Mouse (Mus musculus) splenic B cell, adult 2 months (primary cell): ENCODE measurements around the gene Creb3l1.

Source experiments
- DNase-seq: peaks from one replicate; pipeline ENCODE4 v3.0.0-alpha.2; 2011; ENCODE audit warnings: low read depth, low spot score
- H3K27me3 ChIP-seq: 2 replicates; pipeline ENCODE4 v1.6.1; 2012; ENCODE audit warnings: mild to moderate bottlenecking, low read length, moderate library complexity, mixed read lengths; ENCODE audit not compliant: control insufficient read depth, poor library complexity, insufficient read depth, severe bottlenecking
- H3K36me3 ChIP-seq: 2 replicates; pipeline ENCODE4 v1.6.1; 2012; ENCODE audit warnings: mild to moderate bottlenecking, low read length, moderate library complexity, mixed read lengths; ENCODE audit not compliant: control insufficient read depth, poor library complexity, insufficient read depth, severe bottlenecking

Gene Creb3l1

DNA sequence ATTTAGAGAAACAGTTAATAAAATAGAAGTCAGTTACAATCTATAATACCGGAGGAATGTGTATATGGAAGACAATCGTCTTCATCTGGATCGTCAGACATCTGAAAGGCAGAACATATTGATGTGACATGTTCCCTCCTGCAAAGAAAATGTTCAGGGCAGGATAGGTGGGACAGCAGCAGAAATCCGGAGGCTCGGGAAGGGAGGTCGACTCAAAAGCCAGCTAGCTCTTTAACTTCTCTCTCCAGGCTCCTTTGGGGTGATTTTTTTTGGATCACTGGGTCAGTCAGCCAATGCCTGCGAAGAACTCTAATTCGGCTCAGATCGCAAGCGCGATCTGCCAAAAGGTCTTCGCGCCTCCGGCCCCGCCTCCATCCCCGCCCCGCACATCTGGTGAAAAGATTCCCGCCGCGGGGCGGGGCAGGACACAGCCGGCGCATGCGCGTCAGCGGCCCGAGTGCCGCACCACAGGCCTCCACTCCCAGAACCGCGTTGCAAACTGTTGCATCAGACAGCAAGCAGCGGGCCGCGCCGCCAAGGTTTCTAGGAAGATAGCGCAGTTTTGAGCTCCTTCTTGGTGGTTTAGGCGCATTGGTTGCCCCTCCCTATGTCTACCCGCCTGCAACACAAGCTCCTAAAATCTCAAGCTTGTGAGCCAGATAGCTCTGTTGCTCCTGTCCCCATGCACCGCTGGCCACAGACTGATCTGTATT is 31.0 kb upstream of the Creb3l1 start:
- Histone ChIP-seq H3K27me3 (peaks cover 2% of the 10 kb centered on the region; the same call in 1 of the 2 replicates), H3K36me3 (no peaks in the 10 kb centered on the region)
- DNase-seq, result peak; percentile 80

DNA sequence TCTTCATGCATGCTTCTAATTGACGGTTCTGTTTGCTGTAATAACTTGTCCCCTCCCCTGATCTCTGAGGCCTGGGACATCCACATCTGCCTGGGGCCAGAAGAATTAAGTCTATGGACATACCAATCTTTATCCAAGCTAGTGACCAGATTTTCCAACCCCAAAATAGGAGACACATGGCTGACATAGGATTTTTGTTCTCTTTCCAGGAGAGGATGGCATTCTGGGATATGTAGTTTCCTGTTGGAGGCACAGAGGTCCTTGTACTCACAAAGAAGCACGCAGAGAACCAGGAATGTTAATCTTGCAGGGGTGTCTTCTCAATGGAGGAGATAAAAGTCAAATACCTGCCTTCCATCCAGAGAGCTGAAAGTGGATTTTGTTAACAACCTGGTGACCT is 28.5 kb upstream of the Creb3l1 start:
- H3K27me3 ChIP-seq, result 0 out of 2 replicates have a peak, but pooled peaks cover 2% of the 10 kb centered on the region
- DNase-seq, result no peak
- H3K36me3 ChIP-seq, result no peaks in the 10 kb centered on the region

DNA sequence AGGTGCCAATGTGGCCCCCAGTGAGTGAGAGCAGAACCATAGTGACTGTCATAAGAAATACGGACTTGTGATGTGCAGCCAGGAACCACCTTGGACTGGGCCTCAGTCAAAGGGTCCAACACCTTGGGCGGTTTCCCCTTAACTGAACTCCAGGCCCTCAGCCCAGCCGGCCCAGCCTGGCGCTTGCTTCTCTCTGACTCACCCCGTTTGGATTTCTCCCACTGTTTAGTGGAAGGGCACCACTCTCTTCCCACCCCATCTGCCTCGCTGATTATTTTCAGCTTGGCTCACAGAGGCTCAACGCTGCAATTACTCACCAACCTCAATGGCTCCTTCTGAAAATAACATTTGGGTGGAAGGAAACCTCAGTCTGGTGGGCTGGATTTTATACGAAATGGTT is 27.9 kb upstream of the Creb3l1 start:
- no peaks in the 10 kb centered on the region for H3K36me3 ChIP-seq
- no peak for DNase-seq
- H3K27me3 ChIP-seq, result 0 out of 2 replicates have a peak, but pooled peaks cover 2% of the 10 kb centered on the region

DNA sequence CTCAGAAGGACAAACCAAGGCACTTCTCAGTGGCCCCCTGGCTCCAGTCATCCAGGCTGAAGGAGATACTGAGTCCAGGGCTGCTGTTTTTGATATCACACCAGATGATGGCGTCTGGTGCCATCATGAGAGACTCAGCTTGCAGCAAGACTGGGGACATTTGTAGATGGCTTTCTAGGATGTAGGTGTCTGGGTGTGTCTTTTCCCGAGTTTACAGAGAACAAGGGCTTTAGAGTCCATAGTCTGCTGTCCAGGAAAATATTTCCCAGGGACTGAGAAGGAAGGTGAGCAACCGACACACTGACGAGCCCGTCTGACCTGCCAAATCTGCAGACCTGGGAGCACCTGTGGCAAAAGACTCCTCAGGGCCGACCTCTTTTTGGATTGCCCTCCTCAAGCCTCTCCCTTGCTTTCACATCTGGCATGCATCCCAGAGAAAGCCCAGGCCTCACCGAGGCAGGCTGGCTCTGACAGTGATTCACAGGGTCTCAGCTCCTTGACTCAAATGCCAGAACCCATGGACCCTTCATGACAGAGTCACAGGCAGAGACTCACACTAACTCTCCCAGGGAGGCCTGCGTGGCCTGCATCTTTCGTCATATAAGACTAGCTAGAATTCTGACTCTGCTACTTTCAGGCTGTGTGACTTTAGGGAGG is 23.9 kb upstream of the Creb3l1 start:
- DNase-seq, result no peak
- Histone ChIP-seq H3K36me3 (no peaks in the 10 kb centered on the region), H3K27me3 (no peaks in the 10 kb centered on the region)

DNA sequence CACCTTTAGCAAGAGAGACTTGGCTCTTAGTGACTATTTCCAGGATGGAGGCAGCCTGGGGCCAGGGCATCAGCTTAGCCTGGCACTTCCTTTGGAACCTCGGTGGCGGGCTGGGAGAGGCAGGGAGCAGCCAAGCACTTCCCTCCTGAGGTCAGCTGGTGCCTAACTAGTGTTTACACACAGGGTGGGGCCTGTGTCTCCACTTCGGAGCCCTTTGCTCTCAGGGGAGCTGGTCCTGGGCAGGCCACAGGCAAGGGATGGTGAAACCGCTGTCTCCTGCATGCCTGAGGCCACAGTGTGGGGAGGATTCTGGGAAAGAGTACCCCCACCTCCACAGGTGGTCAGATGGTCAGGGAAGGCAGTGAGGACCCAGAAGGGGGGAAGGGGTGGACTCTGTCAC is 23.3 kb upstream of the Creb3l1 start:
- DNase-seq, result no peak
- H3K27me3 ChIP-seq, result no peaks in the 10 kb centered on the region
- H3K36me3 ChIP-seq, result no peaks in the 10 kb centered on the region

DNA sequence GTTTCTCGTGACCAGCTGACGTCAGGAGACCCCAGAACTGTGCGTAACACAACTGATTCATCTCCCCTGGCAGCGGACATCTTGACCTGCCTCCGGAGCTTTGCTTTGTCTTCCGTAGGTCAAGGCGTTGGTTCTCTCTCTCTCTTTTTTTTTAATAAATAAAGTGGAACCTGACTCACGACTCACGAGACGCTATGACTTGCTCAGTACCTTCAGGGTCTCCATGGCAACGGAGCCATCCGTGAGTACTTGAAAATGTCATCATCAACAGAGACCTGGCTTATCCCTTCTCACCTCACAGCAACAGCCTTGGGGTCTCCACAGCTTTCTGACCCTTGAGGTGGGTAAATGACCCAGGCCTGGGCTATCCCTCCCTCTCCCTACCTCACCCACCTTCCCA is 19.0 kb upstream of the Creb3l1 start:
- DNase-seq, result no peak
- Histone ChIP-seq H3K27me3 (no peaks in the 10 kb centered on the region), H3K36me3 (no peaks in the 10 kb centered on the region)

DNA sequence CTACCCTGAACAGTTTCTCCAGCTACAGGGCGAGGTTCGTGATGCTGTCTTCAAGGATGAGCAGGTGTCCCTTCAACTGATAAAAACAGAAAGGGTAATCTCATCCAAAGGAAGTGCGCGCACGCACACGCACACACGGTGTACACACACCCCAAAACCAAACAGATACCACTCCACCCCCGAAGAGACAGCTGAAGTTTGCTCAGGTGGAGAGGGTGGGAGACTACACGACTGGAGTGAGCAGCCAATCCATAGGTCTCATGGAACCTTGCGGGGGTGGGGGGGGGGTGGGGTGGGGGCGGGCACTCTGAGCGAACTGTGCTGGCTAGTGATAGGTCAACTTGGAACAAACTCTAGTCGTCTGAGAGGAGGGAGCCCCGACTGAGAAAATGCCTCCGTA is 17.2 kb upstream of the Creb3l1 start:
- H3K27me3 ChIP-seq, result no peaks in the 10 kb centered on the region
- H3K36me3 ChIP-seq, result no peaks in the 10 kb centered on the region
- DNase-seq, result no peak

DNA sequence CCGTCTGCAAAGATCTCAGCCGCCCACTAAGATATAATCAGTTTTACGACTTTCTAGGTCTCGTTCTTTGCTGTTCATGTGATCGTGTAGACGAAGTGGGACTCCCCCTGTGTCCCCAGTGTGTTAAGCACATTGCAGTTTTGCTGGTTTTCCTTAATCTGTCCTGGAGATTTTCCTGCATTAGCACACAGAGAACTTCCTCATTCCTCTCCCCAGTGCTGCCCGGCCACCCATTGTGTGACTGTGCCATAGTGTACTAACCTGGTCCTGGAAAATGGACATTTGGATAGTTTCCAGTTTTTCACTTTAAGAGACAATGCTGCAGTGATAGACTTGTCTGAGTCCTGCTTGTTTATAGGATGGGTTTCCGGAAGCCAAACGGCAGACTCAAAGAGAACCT is 10.0 kb upstream of the Creb3l1 start:
- H3K36me3 ChIP-seq, result no peaks in the 10 kb centered on the region
- no peaks in the 10 kb centered on the region for H3K27me3 ChIP-seq
- DNase-seq, result no peak

DNA sequence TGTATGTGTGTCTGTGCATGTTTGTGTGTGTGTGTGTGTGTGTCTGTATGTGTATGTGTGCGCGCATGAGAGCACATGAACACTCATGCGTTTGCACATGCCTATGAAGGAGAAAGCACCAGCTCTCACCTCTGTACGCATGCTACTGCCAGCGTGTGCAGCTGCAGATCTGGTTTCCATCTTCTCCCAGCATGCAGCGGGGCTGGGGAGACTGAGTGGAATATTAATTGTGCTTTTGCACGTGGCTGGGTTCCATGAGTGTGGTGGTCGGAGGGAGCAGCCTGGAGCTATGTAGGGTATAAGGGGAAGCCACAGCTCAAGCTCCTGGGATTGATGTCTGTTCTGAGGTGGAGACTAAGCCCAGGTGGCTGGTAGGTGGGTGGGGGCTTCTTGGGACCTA is 6.3 kb upstream of the Creb3l1 start:
- Histone ChIP-seq H3K27me3 (no peaks in the 10 kb centered on the region), H3K36me3 (no peaks in the 10 kb centered on the region)
- DNase-seq, result no peak

DNA sequence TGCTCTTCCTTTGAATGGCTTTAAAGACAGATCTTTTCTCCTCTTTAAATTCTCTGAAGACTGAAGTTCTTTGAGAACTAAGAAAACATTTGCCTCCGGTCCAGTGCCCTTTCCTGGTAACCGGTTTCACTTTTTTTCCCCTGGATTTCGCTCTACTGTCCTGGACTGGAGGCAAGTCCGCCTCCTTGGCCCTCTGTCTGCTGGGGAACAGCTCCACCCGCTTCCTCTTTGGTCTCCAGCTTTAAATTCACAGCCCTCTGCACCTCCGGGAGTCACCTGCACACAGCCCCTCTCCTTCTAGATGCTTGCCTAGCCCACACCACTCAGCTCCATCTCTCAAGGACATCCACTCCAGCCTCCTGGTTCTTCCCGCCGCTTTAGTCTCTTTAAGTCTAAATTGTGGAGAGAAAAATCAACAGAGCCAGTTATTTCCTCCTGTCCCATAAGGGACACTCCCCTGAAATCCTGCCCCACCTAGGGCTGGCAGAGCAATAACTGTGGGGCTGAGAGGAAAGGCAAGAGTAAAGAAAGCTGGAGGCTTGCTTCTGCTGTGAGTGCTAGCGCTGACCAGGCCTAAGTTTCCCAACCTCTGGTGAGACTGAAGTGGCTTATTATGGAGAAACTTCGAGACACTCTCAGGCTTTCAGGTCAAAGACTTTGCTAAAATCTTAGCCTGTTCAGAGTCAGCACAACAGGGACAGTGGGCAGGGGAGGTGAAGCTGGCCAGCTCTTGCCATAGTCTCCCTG is 5.3 kb upstream of the Creb3l1 start:
- Histone ChIP-seq H3K36me3 (no peaks in the 10 kb centered on the region), H3K27me3 (no peaks in the 10 kb centered on the region)
- no peak for DNase-seq

DNA sequence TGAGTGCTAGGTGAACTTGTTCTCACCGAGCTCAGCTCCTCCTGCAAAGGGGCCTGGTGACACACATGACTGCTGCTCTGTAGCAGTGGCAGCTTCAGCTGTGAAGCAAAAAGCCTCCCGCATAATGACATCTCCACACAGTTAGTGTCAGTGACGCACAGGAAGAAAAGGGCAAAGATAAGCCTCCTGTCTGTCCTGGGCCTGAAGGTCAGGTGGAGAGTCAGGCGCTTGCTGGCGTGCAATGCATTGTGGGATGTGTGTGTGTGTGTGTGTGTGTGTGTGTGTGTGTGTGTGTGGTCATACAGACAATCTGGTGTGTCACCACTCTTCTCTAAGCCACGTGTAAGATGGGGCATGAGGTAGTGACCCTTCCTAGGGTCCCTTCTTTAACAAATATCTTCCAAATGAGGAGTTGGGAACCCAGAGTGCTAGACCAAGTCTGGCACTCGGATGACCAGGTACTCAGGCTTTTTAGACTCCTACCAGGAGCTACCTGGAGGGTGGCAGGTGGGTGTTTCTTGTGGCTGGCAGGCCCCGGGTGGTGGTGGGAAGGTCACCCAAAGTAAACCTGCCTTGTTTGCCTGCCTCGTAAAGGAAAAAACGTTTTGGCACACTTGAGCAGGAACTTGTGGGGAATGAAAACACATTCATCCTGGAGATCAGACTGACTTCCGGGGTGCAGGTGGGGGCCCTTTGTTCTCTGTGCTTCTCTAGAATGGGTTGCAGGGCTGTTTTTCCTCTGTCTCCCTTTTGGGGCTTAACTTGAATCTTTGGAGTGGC is 3.7 kb upstream of the Creb3l1 start:
- H3K36me3 ChIP-seq, result no peaks in the 10 kb centered on the region
- no peaks in the 10 kb centered on the region for H3K27me3 ChIP-seq
- no peak for DNase-seq

DNA sequence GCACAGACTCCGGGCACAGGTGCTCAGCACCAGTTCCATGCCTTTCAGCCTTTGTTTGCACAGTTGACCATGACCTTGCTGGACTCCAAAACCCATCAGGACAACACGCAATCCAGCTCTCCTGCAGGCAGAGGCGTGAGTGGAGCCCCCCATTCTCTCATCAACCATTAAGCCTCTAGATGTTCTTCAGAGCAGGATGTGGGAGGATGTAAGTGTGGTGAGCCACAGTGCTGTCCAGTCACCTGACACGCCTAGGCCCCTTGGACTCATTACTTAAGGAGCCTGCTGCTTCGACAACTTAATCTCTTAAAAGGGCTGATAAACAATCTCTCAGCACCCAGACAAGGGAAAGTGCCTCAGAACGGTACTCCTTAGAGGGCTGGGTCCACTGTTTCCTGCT is 1.7 kb upstream of the Creb3l1 start:
- Histone ChIP-seq H3K36me3 (no peaks in the 10 kb centered on the region), H3K27me3 (no peaks in the 10 kb centered on the region)
- no peak for DNase-seq

DNA sequence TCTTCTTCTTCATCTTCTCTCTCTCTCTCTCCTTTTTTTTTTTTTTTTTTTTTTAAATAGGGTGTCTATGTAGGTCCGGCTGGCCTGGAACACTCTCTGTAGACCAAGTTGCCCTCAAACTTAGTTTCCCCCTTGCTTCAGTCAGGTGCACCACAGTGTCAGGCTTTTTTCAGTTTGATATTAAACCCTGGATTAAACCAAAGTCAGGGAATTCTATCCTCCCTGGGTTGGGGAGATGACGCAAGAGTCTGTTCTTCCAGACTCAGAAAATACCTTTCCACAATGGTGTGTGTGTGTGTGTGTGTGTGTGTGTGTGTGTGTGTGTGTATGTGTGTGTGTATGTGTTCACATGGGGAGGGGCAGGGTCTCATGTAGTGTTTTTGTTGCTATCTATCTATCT is 900 bp upstream of the Creb3l1 start:
- Histone ChIP-seq H3K36me3 (no peaks in the 10 kb centered on the region), H3K27me3 (no peaks in the 10 kb centered on the region)
- DNase-seq, result no peak

DNA sequence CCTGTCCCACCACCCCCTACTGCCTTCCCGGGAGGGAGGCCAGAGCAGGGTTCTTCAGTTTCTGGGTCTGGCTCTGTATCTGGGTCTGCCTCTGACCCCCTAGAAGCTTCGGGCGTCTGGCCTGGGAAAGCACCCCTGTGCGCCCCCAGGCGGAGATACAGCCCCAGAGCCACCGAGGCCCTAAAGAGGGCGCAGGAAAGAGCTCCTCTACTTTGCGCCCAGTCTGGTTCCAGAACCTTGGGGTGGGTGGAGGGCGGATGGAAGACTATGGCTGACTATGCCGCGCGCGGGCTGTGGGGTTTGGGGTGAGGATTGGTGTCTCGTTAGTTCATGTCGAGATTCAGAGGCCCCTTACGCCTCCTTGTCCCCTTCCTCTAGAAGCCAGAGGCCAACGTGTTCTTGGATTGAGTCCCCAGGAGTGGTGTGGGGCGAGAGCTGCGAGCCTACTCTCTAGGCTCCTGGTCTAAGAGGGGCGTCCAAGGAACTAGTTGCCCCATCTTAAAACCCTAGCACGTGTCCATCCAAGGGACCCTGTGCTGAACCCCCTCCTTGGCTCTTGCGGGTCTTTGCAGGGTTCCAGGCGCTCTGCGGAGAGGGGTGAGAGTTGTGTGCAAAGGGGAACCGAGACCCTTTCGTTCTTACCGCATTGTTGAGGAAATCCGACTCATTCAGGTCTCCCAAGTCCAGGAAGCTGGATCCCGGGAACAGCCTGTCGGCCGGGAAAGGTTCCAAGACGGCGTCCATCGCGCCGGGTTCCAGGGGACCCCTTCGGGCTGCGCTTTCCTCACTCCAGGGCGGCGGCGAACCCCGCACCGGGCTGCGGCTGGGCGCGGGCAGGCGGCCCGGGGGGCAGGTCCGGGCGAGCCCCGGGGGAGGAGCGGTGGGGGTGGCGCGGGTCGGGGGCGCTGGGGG is 684 bp downstream of the Creb3l1 start:
- peak; percentile 34 for DNase-seq
- no peaks in the 10 kb centered on the region for H3K36me3 ChIP-seq
- no peaks in the 10 kb centered on the region for H3K27me3 ChIP-seq
